Mouse (Mus musculus) G1E (cell line): ENCODE data around the gene Acp5.

Experiments
- CTCF ChIP-seq: IDR thresholded peaks from 2 replicates; pipeline ENCODE4 v1.5.1; 2012; ENCODE audit warnings: low read depth, low read length, inconsistent platforms, mixed read lengths
- GATA1 ChIP-seq: IDR thresholded peaks from 2 replicates; pipeline ENCODE4 v1.6.1; 2012; ENCODE audit warnings: borderline replicate concordance, low read length, inconsistent platforms, mixed read lengths
- POLR2AphosphoS5 ChIP-seq: IDR thresholded peaks from 2 replicates; pipeline ENCODE4 v1.6.1; 2012; ENCODE audit warnings: low read depth, low read length, inconsistent platforms; ENCODE audit not compliant: insufficient replicate concordance
- TAL1 ChIP-seq: conservative IDR thresholded peaks from 2 replicates; pipeline ENCODE4 v1.6.1; 2012; ENCODE audit warnings: low read depth, low read length, inconsistent platforms, mixed read lengths

- TF ChIP-seq CTCF: no peak
- TF ChIP-seq POLR2AphosphoS5: no peak
- no peak for TF ChIP-seq GATA1
- TF ChIP-seq TAL1: no peak
Measured at GRCm38 (mm10) chr9:22136765-22137547, 1.4 kb upstream of the Acp5 start.
